Mouse (Mus musculus) right cerebral cortex, postnatal 10 days (tissue): Measurements from ENCODE around the gene Nt5c1a.

Experiments
- DNase-seq, 2 experiments: peaks; one replicate each; pipeline ENCODE4 v3.0.0; 2021; ENCODE audit warnings: low spot score in 2 of 2

Gene Nt5c1a

DNA sequence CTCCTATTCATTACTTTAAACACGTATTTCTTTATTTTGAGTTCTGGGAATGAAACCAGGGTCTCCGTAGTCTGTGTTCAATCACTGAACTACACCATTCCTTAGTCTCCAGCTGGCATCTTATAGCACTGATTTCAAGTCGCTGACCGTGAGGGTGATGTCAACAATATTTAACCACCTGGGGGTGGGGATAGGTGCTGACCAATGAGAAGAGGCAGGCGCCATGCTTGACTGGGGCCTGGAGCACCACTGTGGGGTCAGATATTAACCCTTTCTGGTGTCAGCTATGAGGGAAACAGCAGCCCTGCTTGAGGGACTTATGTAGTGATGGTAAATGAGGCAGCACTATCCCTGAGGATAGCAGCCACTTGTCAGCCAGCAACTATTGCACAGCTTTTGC is 10.1 kb downstream of the Nt5c1a start:
- DNase-seq: no peak

DNA sequence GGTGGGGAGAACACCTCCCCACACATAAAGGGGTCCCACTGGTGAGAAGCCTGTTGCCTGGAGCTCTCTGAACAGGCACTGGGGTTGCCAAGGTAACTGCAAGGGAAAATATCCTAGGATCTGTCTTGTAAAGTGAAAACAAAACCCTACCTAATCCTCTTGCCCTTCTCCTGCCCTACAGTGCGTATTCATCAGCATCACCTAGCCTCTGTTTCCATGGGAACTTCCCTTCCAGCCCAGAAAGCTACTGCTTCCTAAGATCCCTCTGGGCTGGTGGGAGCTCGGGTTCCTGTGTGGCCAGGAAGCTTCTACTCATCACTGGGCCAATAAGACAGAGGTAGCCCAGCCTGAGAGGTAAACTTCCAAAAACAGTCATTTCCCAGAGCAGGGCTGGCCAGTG is 11.0 kb downstream of the Nt5c1a start:
- peak in 1 of 2 experiments; percentile 50 for DNase-seq

DNA sequence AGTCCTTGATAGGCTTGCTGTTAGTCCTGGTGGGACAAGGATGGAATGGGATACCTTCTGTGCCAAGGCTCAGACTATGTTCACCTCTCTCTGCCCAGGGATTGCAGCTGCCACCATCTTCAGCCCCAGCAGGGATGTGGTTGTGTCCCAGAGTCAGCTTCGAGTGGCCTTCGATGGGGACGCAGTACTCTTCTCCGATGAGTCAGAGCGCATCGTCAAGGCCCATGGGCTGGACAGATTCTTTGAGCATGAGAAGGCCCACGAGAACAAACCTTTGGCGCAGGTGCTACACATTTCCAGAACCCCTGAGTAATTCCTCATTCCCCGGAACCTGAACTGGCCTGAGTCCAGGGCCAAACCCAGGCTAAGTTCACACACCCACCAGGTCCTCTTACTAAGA is 12.7 kb downstream of the Nt5c1a start:
- DNase-seq: no peak

DNA sequence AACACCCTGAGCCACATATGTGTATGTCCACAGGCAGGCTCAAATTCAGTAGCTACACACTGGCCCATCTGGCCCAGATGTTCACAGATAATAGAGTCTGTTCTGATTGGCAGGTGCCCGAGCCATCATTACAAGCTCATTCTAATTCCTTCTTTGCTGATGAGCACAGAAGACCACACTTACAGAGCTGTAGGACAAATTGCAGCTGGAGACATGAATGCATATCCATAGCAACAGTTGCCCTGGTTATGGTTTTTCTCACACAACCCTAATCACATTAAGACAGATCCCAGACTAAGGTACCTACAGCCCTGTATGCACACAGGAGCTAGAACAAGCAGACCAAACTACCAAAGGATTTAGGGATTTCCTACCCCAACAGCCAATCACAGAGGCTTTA is 14.1 kb downstream of the Nt5c1a start:
- DNase-seq: no peak

DNA sequence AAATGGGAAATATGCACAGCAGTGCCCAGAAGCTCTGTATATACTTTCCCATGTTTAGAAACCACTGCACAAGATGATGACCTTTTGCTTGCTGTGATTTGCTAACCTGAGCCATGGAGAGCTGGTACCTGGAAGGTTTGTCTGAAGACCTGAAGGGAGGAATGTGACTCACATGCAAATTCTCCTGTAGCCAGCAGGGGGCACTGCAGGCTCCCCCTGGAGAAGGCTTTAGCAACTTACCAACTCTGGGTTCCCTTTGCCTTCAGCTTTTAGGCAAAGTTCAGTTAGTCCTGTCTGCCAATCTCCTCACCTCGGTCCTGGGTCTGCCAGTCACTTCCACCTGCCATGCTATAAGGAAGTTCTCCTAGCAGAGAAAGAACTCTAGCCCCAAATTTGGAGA is 15.5 kb downstream of the Nt5c1a start:
- peak in 1 of 2 experiments; percentile 57 for DNase-seq

DNA sequence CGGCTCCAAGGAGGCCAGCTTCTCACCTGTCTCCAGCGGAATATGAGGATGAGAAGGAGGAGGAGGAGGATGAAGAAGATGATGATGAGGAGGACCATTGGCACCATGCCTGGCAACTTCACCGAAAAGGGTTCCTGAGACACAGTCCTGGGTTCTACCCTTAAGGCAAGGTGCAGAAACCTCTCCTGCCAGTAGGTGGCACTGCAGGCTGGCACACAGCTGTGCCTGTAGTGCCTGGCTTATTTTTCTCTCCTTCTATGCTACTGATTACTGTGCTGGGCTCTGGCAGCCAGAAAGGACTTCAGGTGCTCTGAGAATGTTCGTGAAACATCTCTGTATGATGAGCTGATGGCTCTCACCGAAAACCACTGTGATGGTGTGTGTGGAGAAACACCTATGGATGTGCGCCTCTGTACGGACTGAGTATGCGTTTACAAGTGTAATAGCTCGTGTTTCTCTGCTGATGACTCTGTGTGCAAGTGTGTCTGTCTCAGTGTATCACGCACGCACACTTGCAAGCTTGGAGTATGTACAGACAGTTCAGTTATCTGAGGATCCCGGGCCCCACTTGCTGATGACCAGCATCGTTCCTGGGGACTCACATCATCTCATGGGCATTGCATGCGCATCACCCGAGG is 18.5 kb downstream of the Nt5c1a start:
- peak; percentile 76 to 85 for DNase-seq

DNA sequence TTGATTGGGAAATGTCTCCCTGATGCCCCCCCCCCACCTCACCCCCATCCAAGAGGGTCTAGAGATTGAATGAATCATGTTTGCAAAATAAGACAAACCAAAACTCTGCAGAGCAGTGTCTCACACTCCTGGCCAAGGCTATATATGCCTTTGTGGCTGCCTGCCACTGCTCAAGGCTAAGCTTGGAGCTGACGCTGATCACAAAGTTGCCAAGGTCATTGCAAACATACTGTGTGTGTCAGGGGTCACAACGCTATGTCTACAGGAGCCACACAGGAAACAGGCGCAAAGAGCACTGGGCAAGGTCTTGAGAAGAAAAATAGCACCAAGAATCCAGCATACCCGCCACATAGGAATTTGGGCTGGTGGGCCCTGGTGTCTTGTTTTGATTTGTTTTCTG is 19.3 kb downstream of the Nt5c1a start:
- DNase-seq: no peak

DNA sequence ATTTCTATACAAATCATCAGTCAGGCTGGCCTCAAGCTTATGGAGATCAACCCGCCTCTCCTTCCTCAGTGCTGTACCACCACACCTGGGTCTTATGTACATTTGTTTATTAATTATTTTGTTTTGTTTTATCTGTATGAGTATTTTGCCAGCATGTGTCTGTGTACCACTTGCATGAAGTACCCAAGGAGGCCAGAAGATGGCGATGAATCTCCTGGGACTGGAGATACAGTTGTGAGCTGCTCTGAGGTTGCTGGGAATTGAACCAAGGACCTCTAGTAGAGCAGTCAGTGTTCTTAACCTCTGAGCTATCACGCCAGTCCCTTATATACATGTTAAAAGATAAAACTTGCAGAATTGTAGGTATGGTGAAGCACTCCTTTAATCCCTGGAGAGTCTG is 22.0 kb downstream of the Nt5c1a start:
- DNase-seq: no peak

DNA sequence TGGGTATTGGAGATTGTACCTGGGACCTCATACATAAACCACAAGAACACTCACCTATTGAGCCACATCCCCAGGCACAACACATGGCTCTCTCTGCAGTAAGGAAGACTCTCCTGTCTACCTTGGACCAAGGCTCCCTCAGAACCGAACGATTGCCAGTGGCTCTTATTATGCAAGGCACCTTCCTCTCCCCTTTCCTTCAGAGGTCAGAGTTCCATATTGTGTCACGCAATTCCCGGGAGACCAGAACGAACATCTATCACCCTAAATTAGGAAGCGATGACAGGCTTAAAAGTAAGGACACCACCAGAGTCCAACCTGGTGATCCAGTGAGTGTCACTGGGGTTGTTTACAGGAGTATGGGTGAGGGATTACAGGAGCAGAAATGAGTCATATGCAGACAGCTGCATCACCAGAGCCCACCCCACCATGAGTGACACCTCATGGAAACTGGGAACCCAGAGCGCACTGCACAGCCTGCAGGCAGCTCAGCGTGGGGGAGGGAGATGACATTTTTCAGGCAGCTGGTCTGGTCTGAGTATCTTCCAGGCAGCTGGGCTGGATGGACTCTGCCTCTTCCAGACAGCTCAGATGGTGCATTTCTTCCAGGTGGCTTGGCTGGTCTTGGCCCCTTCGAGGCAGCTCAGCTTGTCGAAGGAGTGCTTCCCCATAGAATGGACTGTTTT is 24.6 kb downstream of the Nt5c1a start:
- DNase-seq: no peak

DNA sequence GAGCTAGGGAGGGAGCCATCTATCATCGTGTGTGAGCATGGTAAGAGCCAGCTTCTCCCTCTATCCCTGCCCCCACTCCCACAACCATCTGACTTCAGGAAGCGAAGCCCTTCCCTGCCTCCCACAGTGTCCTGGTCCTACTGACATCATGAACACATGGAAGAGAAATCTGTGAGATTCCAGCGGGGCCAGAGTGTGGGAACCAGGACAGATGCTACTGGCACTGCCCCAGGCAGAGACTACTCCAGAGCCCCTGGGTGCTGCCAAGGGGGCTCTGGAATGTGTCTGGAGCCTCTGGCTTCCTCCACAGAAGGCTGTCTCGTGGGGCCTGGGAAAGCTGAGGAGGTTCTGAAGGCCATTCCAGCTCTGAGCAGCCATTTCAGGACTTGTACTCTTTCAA is 26.4 kb downstream of the Nt5c1a start:
- peak in 1 of 2 experiments; percentile 52 for DNase-seq

DNA sequence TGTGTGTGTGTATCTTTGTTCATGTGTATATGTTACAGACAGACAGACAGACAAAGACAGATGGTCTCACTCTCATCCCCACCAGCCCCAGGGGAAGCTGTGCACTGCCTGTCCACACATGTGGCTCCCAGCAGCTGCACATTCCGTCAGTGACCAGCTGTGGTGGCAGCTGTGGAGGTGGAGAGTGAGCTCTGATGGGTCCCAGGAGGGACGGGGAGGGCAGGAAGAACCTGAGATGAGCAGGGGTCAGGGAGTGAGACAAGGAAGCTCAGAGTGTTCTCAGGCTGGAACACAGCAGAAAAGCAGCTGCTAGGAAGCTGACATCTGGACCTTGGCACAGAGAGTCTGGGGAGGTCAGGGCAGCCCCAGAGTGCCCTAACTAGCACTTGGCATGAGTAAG is 27.0 kb downstream of the Nt5c1a start:
- no peak for DNase-seq

DNA sequence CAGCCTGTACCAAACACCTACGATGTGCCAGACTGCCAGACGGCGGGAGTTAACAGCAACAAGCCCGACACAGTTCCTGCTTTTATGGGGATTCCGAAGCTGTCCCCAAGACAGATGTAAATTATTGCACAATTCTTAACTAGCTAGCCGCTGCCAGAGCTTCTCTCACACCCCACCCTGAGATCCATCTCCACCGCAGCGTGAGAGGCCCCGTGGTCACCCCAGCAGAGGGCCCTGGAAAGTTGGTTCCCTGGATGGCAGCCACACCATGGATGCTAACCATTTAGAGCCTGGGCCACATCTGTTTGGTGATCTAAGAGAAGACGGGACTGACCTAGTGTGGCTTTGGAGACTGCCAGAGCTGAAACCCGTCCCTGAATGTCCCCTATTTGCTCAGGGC is 27.9 kb downstream of the Nt5c1a start:
- no peak for DNase-seq

DNA sequence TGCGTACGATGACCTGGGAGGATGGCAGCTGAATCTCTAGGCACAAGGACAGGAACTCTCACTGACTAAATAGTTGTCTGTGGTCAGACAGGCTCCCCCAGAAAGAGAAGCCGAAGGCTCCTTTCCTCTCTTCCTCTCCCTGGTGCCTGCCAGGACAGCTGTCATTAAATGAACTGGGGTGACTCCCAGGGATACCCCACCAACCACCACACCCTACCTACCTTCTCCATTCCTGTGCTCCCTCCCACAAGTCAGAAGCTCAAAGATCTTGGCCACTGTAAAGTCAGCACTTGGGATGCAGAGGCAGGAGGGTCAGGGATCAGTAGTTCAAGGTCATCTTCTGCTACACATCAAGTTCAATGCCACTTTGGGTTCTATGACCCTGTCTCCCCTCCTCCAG is 31.5 kb downstream of the Nt5c1a start:
- no peak for DNase-seq

DNA sequence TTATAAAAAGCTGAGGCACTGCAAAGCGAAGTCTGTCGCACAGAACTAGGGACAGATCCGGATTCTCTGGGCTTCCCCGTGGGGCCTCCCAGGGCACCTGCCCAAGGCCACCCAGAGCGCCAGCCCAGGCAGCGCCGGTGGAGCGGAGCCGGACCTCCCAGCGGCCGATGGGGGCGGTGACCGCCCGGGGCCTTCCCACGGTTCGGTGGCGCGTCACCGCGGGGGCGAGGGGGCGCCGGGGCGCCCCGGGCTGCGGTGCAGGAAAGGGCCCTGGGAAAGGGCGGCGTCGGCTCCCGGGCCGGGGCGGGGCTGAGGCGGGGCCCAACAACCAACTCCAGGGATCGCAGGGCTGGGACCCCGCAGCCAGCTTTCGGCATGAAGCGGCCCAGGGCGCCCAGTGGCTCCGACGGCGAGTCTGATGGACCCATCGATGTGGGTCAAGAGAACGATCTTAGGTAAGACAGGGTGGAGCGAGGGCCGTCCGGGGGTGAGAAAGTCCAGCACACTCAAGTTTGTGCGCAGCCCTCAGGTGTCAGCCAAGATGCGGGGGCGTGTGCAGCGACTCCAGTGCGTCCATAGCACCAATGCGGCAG is 32.3 kb downstream of the Nt5c1a start, which contains the start of gene Heyl:
TSS of gene Heyl (plus strand) at position 65 of the 593 bp plus-strand sequence.
- peak in 1 of 2 experiments; percentile 43 for DNase-seq

DNA sequence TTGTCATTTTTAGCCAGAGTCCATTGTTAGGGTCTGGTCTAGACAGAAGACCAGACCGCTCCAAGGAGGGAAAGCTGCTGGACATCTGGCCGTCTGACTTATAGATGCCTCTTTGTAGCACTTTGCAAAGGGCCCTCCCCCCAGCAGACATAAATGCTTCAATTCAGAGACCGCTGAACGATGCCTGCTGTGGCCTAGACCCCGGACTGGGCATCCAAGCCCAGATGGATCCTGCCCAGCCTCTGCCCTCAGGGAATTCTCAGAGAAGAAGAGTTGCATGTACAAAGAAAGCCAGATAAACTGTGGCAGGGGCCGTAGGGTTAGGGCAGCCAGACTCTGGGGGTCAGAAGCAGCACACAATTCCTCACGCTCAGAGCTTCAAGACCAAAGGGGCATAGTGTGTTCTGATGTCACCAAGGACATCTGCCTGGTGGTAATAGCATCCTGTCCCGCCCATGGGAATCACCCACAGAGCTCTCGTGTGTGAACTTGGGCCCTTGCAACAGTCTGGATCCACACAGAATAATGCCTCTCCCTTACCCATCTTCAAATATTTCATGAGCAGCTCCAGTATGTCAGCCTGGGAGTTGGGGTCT is 34.6 kb downstream of the Nt5c1a start:
- no peak for DNase-seq

DNA sequence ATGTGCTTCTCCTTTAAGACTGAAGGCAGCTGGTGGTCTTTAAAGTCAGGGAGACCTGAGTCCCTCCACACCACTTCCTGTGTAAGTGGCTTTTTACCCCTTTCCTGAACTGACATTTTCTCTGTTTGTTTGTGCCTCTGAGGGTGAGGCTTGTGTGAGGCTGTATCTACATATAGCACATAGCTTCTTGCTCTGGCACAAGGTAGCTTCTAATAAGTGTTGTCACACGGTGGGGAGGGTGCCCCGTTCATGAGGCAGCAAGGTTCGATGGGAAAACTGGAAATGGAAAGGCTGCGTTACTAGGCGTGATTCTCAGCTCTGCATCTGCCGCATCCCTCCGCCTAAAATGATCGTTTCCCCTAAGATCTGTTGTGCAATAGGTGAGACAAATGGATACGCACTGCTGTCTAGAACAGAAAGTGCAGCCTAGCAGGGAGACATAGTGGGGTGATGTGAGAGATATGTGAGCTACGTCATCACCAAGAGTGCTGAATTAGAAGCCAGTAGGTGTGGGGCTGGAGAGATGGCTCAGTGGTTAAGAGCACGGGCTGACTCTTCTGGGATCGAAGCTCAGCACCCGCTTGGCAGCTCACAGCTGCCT is 35.2 kb downstream of the Nt5c1a start:
- DNase-seq: no peak

DNA sequence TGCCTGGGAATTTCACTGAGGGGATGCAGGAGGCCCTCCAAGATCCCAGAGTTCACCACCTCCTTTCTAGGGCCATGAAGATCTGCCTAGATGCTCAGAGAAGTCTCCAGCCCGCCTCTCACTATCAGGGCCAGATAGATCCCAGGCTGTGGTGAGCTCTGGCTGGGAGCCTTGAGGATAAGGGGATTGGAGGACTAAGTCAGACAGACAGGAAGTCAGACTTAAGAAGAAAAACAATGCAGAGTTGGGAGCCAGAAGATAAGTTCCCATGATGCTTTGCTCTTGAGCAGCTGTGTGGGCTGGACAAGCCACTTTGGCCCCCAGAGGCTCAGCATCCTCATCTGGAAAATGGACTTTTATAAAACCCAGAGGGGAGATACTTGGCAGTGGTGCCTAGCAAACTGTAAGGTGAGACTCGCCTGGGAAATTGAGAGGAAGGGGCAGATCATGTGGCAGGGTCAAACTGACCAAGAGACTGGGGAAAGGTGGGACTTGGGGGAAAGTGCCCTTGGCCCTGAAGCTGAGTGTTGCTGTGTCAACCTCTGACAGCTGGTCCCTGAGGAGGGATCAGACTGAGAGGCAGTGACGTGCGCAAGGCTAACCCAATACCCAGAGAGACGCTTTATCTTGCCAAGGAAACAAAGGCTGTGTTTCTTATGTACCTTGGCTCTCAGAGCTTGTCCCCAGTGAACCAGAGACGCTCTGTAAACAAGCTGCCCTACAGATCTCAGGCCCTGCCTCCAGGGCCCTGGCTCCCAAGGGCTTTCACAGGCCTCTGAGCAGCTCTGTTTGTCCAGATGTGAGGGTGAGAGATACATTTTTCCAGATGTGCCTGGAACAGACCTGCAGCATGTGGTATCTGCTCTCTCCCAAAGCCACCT is 36.3 kb downstream of the Nt5c1a start:
- no peak for DNase-seq

DNA sequence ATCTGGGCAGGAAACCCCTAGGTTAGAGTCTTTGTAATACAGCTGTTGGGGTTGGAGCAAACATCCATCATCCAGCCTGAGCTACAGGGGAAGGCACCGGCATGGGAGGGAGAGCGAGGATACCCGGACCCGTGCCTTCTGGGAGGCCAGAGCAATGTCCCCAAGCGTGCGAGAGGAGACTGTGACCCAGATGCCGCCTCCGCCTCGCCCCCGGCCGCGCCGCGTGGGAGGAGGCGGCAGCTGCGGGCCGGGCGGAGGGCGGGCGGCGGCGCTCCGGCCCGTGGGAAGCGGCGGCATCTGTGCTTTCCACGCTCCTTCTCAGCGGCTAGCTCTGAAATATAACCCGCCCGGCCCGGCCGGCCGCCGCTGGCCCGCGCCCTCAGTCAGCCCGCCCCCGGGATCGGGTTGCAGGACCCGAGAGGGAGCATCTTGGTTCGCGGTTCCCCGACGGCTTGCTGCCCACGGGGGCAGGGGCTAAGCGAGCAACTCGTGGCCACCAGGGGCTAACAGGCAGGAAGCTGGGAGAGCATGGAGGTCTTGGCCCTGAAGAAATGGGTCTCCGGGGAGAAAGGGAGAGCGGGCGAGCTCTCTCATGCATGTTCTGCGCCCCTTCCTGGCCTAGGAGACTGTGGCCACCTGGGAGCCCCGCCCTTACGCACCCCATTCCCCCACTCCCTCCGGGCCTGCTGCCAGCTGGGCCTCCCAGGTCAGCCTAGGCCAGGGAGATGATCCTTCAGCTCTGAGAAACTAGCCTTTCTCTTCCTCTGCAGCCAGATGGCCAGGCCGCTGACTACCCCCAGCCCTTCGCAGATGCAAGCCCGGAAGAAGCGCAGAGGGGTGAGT is 38.3 kb downstream of the Nt5c1a start:
- peak in 1 of 2 experiments; percentile 32 for DNase-seq

DNA sequence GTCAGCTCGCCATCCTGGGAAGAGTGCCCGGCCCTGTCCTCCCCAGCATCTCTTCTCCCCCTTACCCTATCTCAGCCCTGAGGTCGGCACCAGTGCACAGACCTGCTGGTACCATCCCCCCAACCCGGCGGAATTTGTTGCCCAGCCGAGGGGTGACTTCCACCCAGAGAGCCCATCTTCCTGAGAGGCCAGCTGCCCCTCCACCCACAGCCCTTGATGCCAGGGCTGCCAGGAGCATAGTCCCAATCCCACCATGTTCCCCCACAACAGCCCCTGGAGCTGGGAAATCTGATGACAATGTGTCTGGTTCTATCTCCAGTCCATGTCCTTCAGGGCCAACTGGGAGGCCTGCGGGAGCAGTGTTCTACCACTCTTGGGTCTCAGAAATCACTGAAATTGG is 44.9 kb downstream of the Nt5c1a start:
- DNase-seq: no peak

DNA sequence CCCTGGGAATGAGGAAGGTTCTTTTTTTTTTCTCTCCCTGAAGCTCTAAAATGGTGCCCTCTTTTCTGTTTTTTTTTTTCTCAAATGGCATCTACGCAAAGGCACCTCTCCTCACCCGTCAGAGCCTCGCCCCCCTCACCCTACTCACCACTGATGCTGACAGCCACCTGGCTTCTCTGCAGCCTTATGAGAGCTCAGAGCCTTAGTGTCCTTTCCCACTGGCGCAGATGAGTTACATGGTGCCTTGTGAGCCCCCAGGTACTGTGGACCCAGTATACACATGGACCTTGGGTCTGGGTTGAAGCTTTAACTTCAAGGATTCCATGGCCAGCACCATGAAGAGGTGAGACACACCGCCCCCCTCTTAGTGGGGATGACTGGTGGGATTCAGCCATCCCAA is 45.3 kb downstream of the Nt5c1a start:
- no peak for DNase-seq
